Mouse (Mus musculus) heart, adult 10 weeks (tissue): ENCODE data around the gene Gpn1. TPM values are rescaled to one million over a fixed set of nuclear protein-coding genes. Genes with fewer than 3 reads are reported as not detected.

Source experiments
- polyA plus RNA-seq: library from polyadenylated mRNA; stranded (reverse); fragments of 350-450 nt; fragmentation: Illumina TruSeq; extraction: RNeasy Lipid Tissue Mini Kit (QIAGEN cat#74804); gene quantifications from one replicate; pipeline ENCODE4 v1.2.3, GENCODE M21; 2014; ENCODE audit warnings: low read depth, low replicate concordance

The Gpn1 gene
- 17.2 TPM for polyA plus RNA-seq

DNA sequence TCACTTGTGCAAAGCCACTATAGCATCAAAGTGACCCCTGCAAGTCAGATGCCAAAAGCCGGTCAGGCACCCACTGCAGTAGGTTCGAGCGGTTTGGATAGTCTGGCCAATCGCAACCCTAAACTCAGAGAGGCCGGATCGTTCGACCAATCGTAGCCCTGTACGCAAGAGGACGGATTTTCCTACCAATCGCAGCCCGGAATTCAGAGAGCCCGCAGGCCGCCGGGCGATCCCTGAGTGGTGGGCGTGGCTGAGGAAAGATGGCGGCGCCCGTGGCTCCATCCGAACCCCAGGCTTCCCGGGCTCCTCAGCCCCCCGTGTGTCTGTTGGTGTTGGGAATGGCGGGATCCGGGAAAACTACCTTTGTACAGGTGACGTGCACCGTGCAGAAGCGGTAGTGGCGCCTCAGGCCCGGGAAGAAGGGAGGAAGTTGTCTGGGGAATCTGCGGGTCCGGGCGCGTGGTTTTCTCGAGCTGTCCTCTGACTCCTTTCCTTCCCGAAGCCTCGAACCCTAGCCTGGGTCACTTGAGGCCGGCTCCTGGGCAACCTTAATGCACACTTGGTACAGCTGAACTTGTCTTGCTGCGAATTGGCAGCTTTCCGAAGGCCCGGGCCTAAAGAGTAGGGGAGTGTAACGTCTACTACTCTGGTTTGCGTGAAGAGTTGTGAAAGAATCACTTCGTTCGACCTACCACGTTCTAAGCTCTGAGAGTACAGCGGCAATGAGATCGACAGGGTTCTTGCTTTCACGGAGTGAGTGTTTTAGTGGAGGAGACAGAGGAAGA is at the start of gene Gpn1:
Gpn1 (plus strand) TSS at position 229 of the 785 bp plus-strand sequence.

GRCm38 (mm10) chr5:31451878-31452561 is 42.5 kb upstream of the Gpn1 start, which contains the start of gene Zfp512:
Zfp512 (plus strand) TSS chr5:31452431.

GRCm38 (mm10) chr5:31485440-31485839 is 9.1 kb upstream of the Gpn1 start, which contains the start of gene 4930548H24Rik:
4930548H24Rik (plus strand) TSS chr5:31485740.

GRCm38 (mm10) chr5:31526354-31527116 is 32.0 kb downstream of the Gpn1 start, which contains the start of gene Slc4a1ap:
Slc4a1ap (plus strand) TSS chr5:31526995.

GRCm38 (mm10) chr5:31527707-31528106 is 33.2 kb downstream of the Gpn1 start, which contains the start of gene Supt7l:
Supt7l (minus strand) TSS chr5:31527807.

Other genes with a start within 250 kb of the Gpn1 start
- gene Krtcap3, start 243.1 kb upstream of the Gpn1 start, polyA plus RNA-seq: 3.0 TPM
- gene Ift172, start 203.6 kb upstream of the Gpn1 start, polyA plus RNA-seq: 35.3 TPM
- gene Fndc4, start 198.7 kb upstream of the Gpn1 start, polyA plus RNA-seq: 7.4 TPM
- not detected for gene Gckr, start 197.3 kb upstream of the Gpn1 start, polyA plus RNA-seq
- 21.4 TPM for gene Zfp512, start 42.3 kb upstream of the Gpn1 start, polyA plus RNA-seq
- gene 4930548H24Rik, start 9.0 kb upstream of the Gpn1 start, polyA plus RNA-seq: not detected
- gene Slc4a1ap, start 32.3 kb downstream of the Gpn1 start, polyA plus RNA-seq: 22.8 TPM
- gene Supt7l, start 33.1 kb downstream of the Gpn1 start, polyA plus RNA-seq: 12.4 TPM
- 268 TPM for gene Mrpl33, start 102.2 kb downstream of the Gpn1 start, polyA plus RNA-seq
- gene Rbks, start 202.9 kb downstream of the Gpn1 start, polyA plus RNA-seq: 3.5 TPM
- 30.7 TPM for gene Babam2, start 202.9 kb downstream of the Gpn1 start, polyA plus RNA-seq